Mouse (Mus musculus) frontal cortex, postnatal 10 days (tissue): Measurements from ENCODE around the gene Runx2.

Experiments
- DNase-seq, 2 experiments: peaks; one replicate each; pipeline ENCODE4 v3.0.0; 2022; ENCODE audit warnings: low spot score in 2 of 2, mixed read lengths in 1 of 2

Runx2 gene

DNA sequence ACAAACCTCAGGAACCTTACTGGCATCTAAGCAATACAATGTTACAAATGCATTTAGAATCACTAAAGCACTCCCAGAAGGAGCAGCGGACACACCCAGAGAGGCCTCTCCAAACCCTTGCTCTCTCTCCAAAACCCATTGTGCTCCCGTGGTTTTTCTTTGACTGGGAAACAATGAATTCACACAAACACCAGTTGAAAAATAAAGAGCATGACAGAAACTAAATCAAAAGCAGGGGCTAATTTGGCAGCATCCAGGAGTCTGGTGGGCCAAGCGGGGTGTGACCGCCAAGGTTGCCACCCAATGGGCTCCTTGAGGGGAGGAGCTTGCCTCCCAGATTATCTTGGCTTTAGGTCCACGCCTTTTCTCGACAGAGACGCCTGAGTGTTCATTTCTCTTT lies 341.9 kb downstream of the Runx2 start:
- no peak for DNase-seq

- no peak for DNase-seq
Measured at GRCm38 (mm10) chr17:44463679-44464078, 350.9 kb downstream of the Runx2 start.

DNA sequence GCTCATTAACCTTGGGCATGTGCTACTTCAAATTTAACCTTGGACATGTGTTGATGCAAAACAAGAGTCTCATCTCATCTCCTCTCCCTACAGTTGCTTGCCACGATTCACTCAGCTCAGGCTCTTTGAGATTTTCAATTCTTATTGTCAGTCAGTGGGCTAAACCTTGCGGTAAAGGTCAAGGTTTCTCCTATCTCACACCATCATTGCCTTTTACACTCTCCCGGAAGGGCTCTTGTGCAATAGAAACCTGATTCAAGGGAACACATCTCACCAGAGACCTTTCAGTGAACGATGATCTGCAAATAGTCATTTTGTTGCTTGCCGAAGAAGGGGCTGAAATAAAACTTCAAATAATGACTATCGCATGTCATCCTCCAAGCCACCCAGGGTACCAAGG lies 354.4 kb downstream of the Runx2 start:
- no peak for DNase-seq

GRCm38 (mm10) chr17:44459029-44459428 lies 355.6 kb downstream of the Runx2 start:
- no peak for DNase-seq

- no peak for DNase-seq
Measured at GRCm38 (mm10) chr17:44456696-44457095, 357.9 kb downstream of the Runx2 start.

DNA sequence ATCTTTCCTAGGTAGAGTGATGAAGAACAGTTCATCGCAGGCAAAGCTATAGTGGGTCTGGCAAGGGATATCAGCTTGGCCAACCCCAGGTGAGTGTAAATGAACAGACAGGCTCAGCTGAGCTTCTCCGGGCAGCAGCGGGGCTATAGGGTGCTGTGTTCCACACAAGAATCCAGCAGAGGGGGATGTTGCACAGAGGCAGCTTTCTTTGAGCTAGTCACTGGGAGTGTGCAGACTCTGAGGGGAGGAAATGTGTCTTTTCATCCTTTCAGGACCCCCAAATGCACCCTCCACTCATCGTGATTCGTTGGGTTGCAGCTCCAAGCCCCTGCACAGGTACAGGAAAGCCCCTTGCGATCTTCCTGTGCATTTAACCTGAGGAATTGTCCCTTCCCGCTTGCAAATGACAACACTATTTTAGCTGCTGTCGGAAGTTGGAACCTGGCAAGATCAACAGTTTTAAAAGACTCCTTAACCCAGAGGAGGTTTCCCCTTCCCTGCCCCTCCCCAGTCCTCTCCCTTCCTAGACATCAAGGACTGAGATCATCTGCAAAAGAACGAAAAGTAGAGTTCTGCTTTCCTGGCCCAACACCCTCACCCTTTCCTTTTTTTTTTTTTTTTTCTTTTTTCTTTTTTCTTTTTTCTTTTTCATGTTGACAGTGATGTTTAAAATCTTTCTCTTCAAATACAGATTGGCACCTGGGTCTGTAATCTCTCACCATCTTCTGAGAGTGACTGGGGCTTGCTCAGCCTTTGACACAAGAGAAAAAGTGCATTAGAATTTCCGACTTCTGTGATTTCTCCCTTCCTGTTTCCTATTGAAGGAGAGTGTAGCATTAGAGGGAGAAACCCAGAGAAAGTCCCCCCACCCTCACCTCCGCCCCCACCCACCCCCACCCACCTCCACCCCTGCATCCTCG lies 358.7 kb downstream of the Runx2 start:
- peak in 1 of 2 experiments; percentile 65 for DNase-seq

GRCm38 (mm10) chr17:44449915-44450471 lies 364.6 kb downstream of the Runx2 start:
- no peak for DNase-seq
